In the genomic region with DNA sequence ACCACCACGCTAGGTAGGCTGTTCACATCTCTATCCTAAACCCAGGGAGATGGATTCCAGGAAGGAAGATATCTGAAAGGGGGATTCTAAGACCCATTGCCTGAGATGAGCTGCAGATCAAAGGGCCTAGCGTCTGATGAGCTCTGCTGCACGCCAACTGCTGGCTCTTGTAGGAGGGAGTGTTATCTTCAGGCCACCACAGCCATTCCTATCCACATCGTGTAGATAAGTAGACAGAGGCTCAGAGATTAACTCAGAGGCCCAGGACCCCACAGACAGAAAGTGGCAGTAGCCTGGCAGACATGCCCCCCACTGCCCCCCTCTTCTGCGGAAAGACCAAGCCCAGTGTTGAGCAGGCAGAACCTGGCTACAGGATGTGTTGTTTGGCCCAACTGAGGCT, we compare ENCODE assay signal across 9 mouse cellular contexts.
"Had no signal": no experiment of that assay in that cellular context is flagged by ENCODE, and none has a peak within 500 bp of the region (broad histone marks: within the 10 kb centered on the region; RNA-seq: fewer than 3 reads in every experiment).

No protein-coding gene starts in this region.

- H3K36me3 ChIP-seq: intestine, embryonic 15.5 days; limb, embryonic 10.5 days; midbrain, embryonic 15.5 days; neural tube, embryonic 12.5 days had no signal

- H3K9ac ChIP-seq: intestine, embryonic 15.5 days; midbrain, embryonic 15.5 days; neural tube, embryonic 12.5 days had no signal

- H3K9me3 ChIP-seq: intestine, embryonic 15.5 days; limb, embryonic 10.5 days; midbrain, embryonic 15.5 days; neural tube, embryonic 12.5 days had no signal

- ATAC-seq: intestine, embryonic 15.5 days; lung, postnatal 0 days; midbrain, embryonic 15.5 days had no signal

- H3K4me2 ChIP-seq: intestine, embryonic 15.5 days; midbrain, embryonic 15.5 days; neural tube, embryonic 12.5 days had no signal

- H3K4me3 ChIP-seq: intestine, embryonic 15.5 days; left cerebral cortex, adult 2 months; limb, embryonic 10.5 days; midbrain, embryonic 15.5 days; neural tube, embryonic 12.5 days had no signal

- H3K27ac ChIP-seq: intestine, embryonic 15.5 days; left cerebral cortex, adult 2 months; macrophage; midbrain, embryonic 15.5 days; neural tube, embryonic 12.5 days had no signal

- DNase-seq: thymus, adult 18-20 months; thymus, postnatal 14 days had no signal
